Mouse (Mus musculus) ES-E14 (cell line): ENCODE results near the gene Atl2. TPM values are rescaled to one million over a fixed set of nuclear protein-coding genes. Genes with fewer than 3 reads are reported as not detected.

Source experiments
- DNase-seq: peaks from one replicate; pipeline ENCODE4 v3.0.0-alpha.2; 2013; ENCODE audit warnings: low read depth, low spot score
- H3K27ac ChIP-seq: 2 replicates; pipeline ENCODE4 v1.5.1; 2012; ENCODE audit warnings: low read depth, mild to moderate bottlenecking, low read length, moderate library complexity, mixed read lengths; ENCODE audit not compliant: poor library complexity, insufficient read depth, severe bottlenecking
- H3K36me3 ChIP-seq: 2 replicates; pipeline ENCODE4 v1.6.1; 2012; ENCODE audit warnings: mild to moderate bottlenecking, low read length, moderate library complexity, mixed read lengths; ENCODE audit not compliant: control insufficient read depth, poor library complexity, insufficient read depth, severe bottlenecking
- H3K4me1 ChIP-seq, 2 experiments: fragments of 150-350 bp in 1 of 2; sonication (generic) in 1 of 2; 2 replicates each; pipeline ENCODE4 v1.6.1; 2012; ENCODE audit warnings: low read length in 2 of 2, mild to moderate bottlenecking in 1 of 2, mixed read lengths in 1 of 2; ENCODE audit not compliant: control insufficient read depth in 2 of 2, insufficient read depth in 2 of 2, poor library complexity in 1 of 2
- H3K4me3 ChIP-seq, 2 experiments: fragments of 150-350 bp in 1 of 2; sonication (generic) in 1 of 2; 2 replicates each; pipeline ENCODE4 v1.5.1; 2012; ENCODE audit warnings: low read length in 2 of 2, low read depth in 1 of 2, mild to moderate bottlenecking in 1 of 2, mixed read lengths in 1 of 2; ENCODE audit not compliant: insufficient read depth in 1 of 2, poor library complexity in 1 of 2, severe bottlenecking in 1 of 2
- H3K9ac ChIP-seq: 2 replicates; pipeline ENCODE4 v1.6.1; 2012; ENCODE audit warnings: low read depth, mild to moderate bottlenecking, low read length, mixed read lengths; ENCODE audit not compliant: poor library complexity, insufficient read depth, severe bottlenecking
- H3K9me3 ChIP-seq: fragments of 150-350 bp; sonication (generic); 2 replicates; pipeline ENCODE4 v1.6.1; 2012; ENCODE audit warnings: low read depth, mild to moderate bottlenecking, low read length; ENCODE audit not compliant: control insufficient read depth, insufficient read depth
- CHD2 ChIP-seq: IDR thresholded peaks from 2 replicates; pipeline ENCODE4 v1.6.1; 2014; ENCODE audit warnings: mild to moderate bottlenecking, low read depth, low read length, inconsistent platforms
- HCFC1 ChIP-seq: IDR thresholded peaks from 2 replicates; pipeline ENCODE4 v1.6.1; 2012; ENCODE audit warnings: low read length, inconsistent platforms, borderline replicate concordance; ENCODE audit not compliant: insufficient read depth
- MAFK ChIP-seq: IDR thresholded peaks from 2 replicates; pipeline ENCODE4 v1.6.1; 2014; ENCODE audit warnings: mild to moderate bottlenecking, low read depth, low read length, inconsistent platforms; ENCODE audit not compliant: insufficient read depth
- ZC3H11A ChIP-seq: IDR thresholded peaks from 2 replicates; pipeline ENCODE4 v1.6.1; 2012; ENCODE audit warnings: low read depth, mild to moderate bottlenecking, inconsistent platforms, low read length, borderline replicate concordance
- ZNF384 ChIP-seq: IDR thresholded peaks from 2 replicates; pipeline ENCODE4 v1.6.1; 2012; ENCODE audit warnings: low read depth, low read length, inconsistent platforms
- in situ Hi-C, 2 experiments: fragments of 600-800 bp; cut with MboI; formaldehyde crosslinking; loops; one replicate each; pipeline ENCODE4 v1.15.1; 2025; ENCODE audit warnings: low sequenced_read_pairs in 2 of 2, inconsistent platforms in 1 of 2; ENCODE audit not compliant: unreplicated experiment in 2 of 2
- total RNA-seq: library from RNA; depleted of rRNA; stranded (reverse); fragments of 300-350 nt; gene quantifications from 2 replicates; pipeline ENCODE4 v1.2.3, GENCODE M21; 2012

The Atl2 gene
- total RNA-seq, 1 experiment = 44.4 TPM

DNA sequence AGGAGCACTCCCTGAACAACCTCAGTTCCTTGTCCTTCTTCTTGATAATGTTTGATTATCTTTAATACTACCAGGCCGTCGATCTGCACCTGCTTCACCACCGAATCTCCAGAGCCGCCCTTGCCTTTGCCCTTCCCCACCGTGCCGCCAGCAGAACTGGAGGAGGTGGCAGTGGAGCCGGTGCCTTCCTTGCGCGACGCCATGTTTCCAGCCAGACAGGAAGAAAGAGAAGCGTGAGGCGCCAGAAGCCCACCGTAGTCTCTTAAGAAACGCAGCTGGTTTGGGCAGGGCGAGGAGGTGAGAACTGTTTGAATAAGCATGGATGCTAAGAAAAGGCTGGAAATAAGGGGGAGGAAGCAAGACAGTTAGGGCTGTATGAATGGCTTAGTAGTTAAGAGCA, 38.4 kb upstream of the Atl2 start:
- no peak overlapping the region for H3K9ac ChIP-seq
- no peak for DNase-seq
- H3K36me3 ChIP-seq = no peaks in the 10 kb centered on the region
- TF ChIP-seq ZC3H11A (no peak), MAFK (no peak)
- peak overlapping the region in 1 of 2 experiments; percentile 27; a peak in 1 of 4 replicates for H3K4me3 ChIP-seq
- H3K9me3 ChIP-seq = no peaks in the 10 kb centered on the region
- peaks cover 0 to 2% of the 10 kb centered on the region in 2 experiments; a peak in 1 of 4 replicates for H3K4me1 ChIP-seq
- H3K27ac ChIP-seq = no peak overlapping the region
- in situ Hi-C loops = no loop called here

GRCm38 (mm10) chr17:79932676-79933278, 36.9 kb upstream of the Atl2 start:
- no peaks in the 10 kb centered on the region for H3K9me3 ChIP-seq
- H3K4me1 ChIP-seq = peaks cover 0 to 2% of the 10 kb centered on the region in 2 experiments; a peak in 1 of 4 replicates
- in situ Hi-C loops = no loop called here
- DNase-seq = no peak
- no peak overlapping the region for H3K4me3 ChIP-seq
- H3K27ac ChIP-seq = no peak overlapping the region
- H3K36me3 ChIP-seq = no peaks in the 10 kb centered on the region
- H3K9ac ChIP-seq = no peak overlapping the region
- TF ChIP-seq HCFC1 = no peak
- peak; percentile 88; the same call in 1 of the 2 replicates for TF ChIP-seq ZNF384

DNA sequence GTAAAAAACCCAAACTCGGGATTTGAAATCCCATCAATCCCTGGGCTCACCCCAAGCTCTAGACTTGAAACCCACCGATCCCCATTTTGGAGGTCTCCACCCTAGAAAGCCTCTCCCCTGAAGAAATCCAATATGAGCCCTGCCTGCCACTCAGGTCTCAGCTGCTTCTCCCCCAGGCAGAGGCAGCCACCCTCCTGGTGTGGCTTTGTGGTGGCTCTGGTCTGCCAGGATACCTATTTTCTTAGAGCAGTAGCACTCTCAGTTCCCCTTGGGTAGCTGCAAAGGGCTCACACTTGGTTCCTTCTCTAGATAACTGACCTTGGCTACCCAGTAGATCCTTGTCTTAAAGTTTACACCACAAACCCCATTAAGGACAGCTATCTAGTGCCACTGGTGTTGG, 31.2 kb upstream of the Atl2 start:
- no peaks in the 10 kb centered on the region for H3K4me1 ChIP-seq
- no peak overlapping the region for H3K9ac ChIP-seq
- no peak overlapping the region for H3K4me3 ChIP-seq
- H3K27ac ChIP-seq = no peak overlapping the region
- no peaks in the 10 kb centered on the region for H3K36me3 ChIP-seq
- in situ Hi-C loops = no loop called here
- DNase-seq = no peak
- H3K9me3 ChIP-seq = no peaks in the 10 kb centered on the region
- TF ChIP-seq HCFC1 (no peak), ZNF384 (no peak), CHD2 (no peak), MAFK (no peak)

- DNase-seq = no peak
These were observed 30.6 kb upstream of the Atl2 start for GRCm38 (mm10) chr17:79926486-79926885.

DNA sequence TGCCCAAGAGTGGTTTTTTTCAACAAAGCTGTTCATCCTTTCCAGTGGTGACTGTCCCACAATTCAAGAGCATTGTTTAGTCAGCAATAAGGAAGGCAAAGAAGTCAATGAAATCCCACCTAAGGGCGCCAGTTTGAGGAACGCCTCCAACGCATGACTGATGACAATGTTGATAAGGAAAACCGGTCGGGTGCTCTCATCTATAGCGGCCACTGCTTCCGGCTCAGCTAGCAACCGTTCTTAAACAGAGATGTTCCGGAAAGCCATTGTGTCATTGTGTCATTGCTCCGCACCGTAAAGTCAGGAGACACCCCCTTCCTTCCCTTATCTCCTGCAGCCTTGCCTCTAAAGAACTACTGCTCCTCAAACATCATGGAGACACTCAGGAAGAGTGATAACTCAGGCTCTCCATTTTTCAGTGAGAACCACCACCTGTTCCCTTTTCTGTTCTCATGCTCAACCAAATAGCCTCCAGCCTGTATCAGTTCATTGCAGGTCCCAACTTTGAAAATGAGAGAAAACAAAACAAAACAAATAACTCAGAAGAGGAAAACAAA, 30.0 kb upstream of the Atl2 start:
- Histone ChIP-seq H3K9me3 (no peaks in the 10 kb centered on the region), H3K4me1 (no peaks in the 10 kb centered on the region), H3K27ac (no peak overlapping the region), H3K9ac (no peak overlapping the region), H3K36me3 (no peaks in the 10 kb centered on the region), H3K4me3 (no peak overlapping the region)
- in situ Hi-C loops = no loop called here
- TF ChIP-seq ZNF384 = no peak
- no peak for TF ChIP-seq CHD2
- TF ChIP-seq MAFK = no peak
- no peak for TF ChIP-seq HCFC1
- TF ChIP-seq ZC3H11A = no peak
- no peak for DNase-seq

More at GRCm38 (mm10) chr17:79926486-79926885, 30.6 kb upstream of the Atl2 start:
- no peaks in the 10 kb centered on the region for H3K36me3 ChIP-seq
- no peak overlapping the region for H3K4me3 ChIP-seq
- H3K9me3 ChIP-seq = no peaks in the 10 kb centered on the region
- H3K27ac ChIP-seq = no peak overlapping the region
- H3K4me1 ChIP-seq = no peaks in the 10 kb centered on the region
- in situ Hi-C loops = no loop called here
- no peak overlapping the region for H3K9ac ChIP-seq
- TF ChIP-seq MAFK = no peak
- TF ChIP-seq ZNF384 = no peak
